Mouse (Mus musculus): ENCODE data around the gene Dcaf1.

- TF ChIP-seq CTCF (IDR thresholded peaks at IDR 0.05; ENCODE audit: low read depth, low read length) (0 out of 2 replicates have a peak, but pooled peaks have one; percentile 5), POLR2A (IDR thresholded peaks at IDR 0.05; ENCODE audit: extremely low read depth, insufficient read depth, low read length) (no peak)
These were observed 81.6 kb downstream of the Dcaf1 start for GRCm38 (mm10) chr9:106903099-106903790.
